Mouse (Mus musculus) bone marrow macrophage, adult 2 months (primary cell): ENCODE results near the gene Adgrl1.

Experiments used
- CTCF ChIP-seq: IDR thresholded peaks from 2 replicates; pipeline ENCODE4 v1.5.1; 2012; ENCODE audit warnings: low read depth, mild to moderate bottlenecking, low read length, moderate library complexity
- POLR2A ChIP-seq: IDR thresholded peaks from 2 replicates; pipeline ENCODE4 v1.6.1; 2012; ENCODE audit warnings: mild to moderate bottlenecking, low read depth, low read length, borderline replicate concordance

DNA sequence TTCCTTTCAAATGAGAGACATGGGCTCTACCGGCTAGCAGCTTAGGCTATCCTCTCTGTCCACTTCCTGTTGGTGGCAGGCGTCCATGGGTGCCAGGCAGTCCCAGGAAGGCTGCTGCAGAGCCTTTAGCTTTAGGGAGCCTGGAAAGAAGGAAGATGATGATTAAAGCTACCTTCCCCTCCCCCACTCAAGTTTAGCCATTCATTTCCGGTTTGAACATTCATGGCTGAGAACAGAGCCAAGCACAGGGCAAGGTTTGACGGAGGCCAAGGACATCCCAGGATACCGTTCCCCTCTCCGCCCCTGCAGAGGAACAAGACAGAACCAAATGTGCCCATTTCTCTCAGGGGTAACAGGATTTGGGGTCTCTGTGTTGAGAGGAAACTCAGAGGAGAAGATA, 77.7 kb downstream of the Adgrl1 start:
- TF ChIP-seq CTCF (no peak), POLR2A (no peak)
